Comparison of ENCODE assay signal across 8 mouse cellular contexts in the genomic region with DNA sequence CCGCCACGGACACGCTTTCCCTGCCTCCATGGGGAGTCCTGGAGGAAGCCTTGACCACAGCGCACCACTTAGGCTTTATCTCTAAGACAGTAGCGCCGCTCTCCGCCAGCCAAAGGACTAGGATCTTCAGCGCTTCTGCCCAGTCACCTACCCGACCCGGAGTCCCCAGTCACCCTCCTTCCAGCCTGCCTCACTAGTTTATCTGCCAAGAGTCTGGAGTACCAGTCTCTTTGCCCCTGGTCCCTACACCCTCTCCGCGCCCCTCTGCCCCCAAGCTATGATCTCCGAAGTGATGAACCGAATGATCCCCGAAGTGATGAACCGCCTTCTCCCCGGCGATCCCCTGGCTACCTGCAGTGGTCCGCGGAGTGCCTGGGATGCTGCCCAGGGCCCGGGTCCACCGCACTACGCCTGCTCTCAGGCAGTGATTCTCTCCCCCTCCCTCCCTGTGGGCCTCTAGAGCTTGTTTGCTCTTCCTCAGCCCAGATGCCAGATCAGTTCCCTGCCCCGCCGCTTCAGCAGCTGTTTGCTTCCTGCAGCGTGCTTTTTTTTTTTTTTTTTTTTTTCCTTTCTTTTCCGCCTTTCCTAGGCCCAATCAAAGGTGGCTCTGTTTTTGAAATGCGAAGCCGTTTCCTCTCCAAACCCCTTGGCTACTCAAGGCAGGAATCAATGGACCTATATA. TPM values are rescaled to one million over a fixed set of nuclear protein-coding genes. Genes with fewer than 3 reads are reported as not detected.
DNase-seq lines count a peak whose midpoint lies in the region; ATAC-seq and TF ChIP-seq lines count a peak whose summit lies in the region.

Gene Hapln1 (plus strand): TSS at position 592 of the 682 bp plus-strand sequence.

- peak; percentile 23 for DNase-seq in gastrocnemius, postnatal 14 days
- no peak for DNase-seq in gastrocnemius, adult 8-10 months (ENCODE audit: low spot score in 2 of 2)
- peak; percentile 58 to 65 for DNase-seq in adrenal gland, postnatal 36 days
- peak; percentile 20 to 56 for DNase-seq in frontal cortex, postnatal 10 days (ENCODE audit: low spot score in 2 of 2)
- peak; percentile 78 for DNase-seq in kidney, postnatal 0 days (ENCODE audit: low spot score)
- peak; percentile 76 for DNase-seq in neural tube, embryonic 11.5 days (ENCODE audit: low spot score)
- DNase-seq in yolk sac, embryonic 10.5 days (ENCODE audit: low spot score): peak; percentile 65

- H3K4me1 ChIP-seq in kidney, postnatal 0 days (replicated peaks; ENCODE audit: insufficient read depth, low read length): no peaks in the 10 kb centered on the region; the same call in 1 of the 2 replicates
- H3K4me1 ChIP-seq in liver, embryonic 12.5 days: peaks cover 12% of the 10 kb centered on the region; the same call in 1 of the 2 replicates
- no peaks in the 10 kb centered on the region for H3K4me1 ChIP-seq in neural tube, embryonic 11.5 days (ENCODE audit: control insufficient read depth, insufficient read depth, low read length)

- peak within 1 kb of the TSS; percentile 44 for H3K4me3 ChIP-seq in kidney, postnatal 0 days (replicated peaks; ENCODE audit: low read depth, low read length)
- H3K4me3 ChIP-seq in liver, embryonic 12.5 days: peak within 1 kb of the TSS; percentile 42
- H3K4me3 ChIP-seq in neural tube, embryonic 11.5 days (ENCODE audit: low read depth, low read length): peak within 1 kb of the TSS; percentile 42

- H3K27ac ChIP-seq in kidney, postnatal 0 days: no peak within 1 kb of the TSS
- H3K27ac ChIP-seq in liver, embryonic 12.5 days: no peak within 1 kb of the TSS
- H3K27ac ChIP-seq in neural tube, embryonic 11.5 days (ENCODE audit: low read depth, low read length): no peak within 1 kb of the TSS

- no peaks in the 10 kb centered on the region for H3K27me3 ChIP-seq in kidney, postnatal 0 days (ENCODE audit: insufficient read depth, low read length)
- H3K27me3 ChIP-seq in liver, embryonic 12.5 days (replicated peaks): peaks cover 19% of the 10 kb centered on the region
- no peaks in the 10 kb centered on the region for H3K27me3 ChIP-seq in neural tube, embryonic 11.5 days (ENCODE audit: control insufficient read depth, insufficient read depth, low read length)

- TF ChIP-seq CTCF in kidney, postnatal 0 days (IDR thresholded peaks at IDR 0.05; ENCODE audit: low read depth): peak; percentile 55

- no peaks in the 10 kb centered on the region for H3K36me3 ChIP-seq in kidney, postnatal 0 days (ENCODE audit: insufficient read depth, low read length)
- H3K36me3 ChIP-seq in liver, embryonic 12.5 days: no peaks in the 10 kb centered on the region
- H3K36me3 ChIP-seq in neural tube, embryonic 11.5 days (ENCODE audit: control insufficient read depth, insufficient read depth, low read length): no peaks in the 10 kb centered on the region

- WGBS in kidney, postnatal 0 days: under 1% methylated on average over 29 of the region's 29 CpGs
- 1% methylated on average over 29 of the region's 29 CpGs for WGBS in liver, embryonic 12.5 days (ENCODE audit: insufficient replicate concordance)
- under 1% methylated on average over 28 of the region's 29 CpGs for WGBS in neural tube, embryonic 11.5 days

- intact Hi-C loops in gastrocnemius, postnatal 14 days (cut with DNase I; ENCODE audit: low total_unique reads): no loop called here

- H3K4me2 ChIP-seq in kidney, postnatal 0 days (ENCODE audit: low read length): peak within 1 kb of the TSS; percentile 97
- H3K4me2 ChIP-seq in liver, embryonic 12.5 days: peak within 1 kb of the TSS; percentile 67
- peak within 1 kb of the TSS; percentile 75 for H3K4me2 ChIP-seq in neural tube, embryonic 11.5 days (ENCODE audit: low read depth)

- no peaks in the 10 kb centered on the region for H3K9me3 ChIP-seq in kidney, postnatal 0 days (replicated peaks; ENCODE audit: low read length)
- no peaks in the 10 kb centered on the region for H3K9me3 ChIP-seq in liver, embryonic 12.5 days (replicated peaks)
- no peaks in the 10 kb centered on the region for H3K9me3 ChIP-seq in neural tube, embryonic 11.5 days (ENCODE audit: control insufficient read depth, low read length)

- peak within 1 kb of the TSS; percentile 40; the same call in 1 of the 2 replicates for H3K9ac ChIP-seq in kidney, postnatal 0 days (ENCODE audit: low read depth, low read length)
- H3K9ac ChIP-seq in liver, embryonic 12.5 days: no peak within 1 kb of the TSS
- peak within 1 kb of the TSS; percentile 49 for H3K9ac ChIP-seq in neural tube, embryonic 11.5 days (ENCODE audit: low read length)

- peak; percentile 72; the same call in 1 of the 2 replicates for ATAC-seq in kidney, postnatal 0 days (replicated peaks; ENCODE audit: low FRiP score, low read depth)
- peak; percentile 65 for ATAC-seq in liver, embryonic 12.5 days
- peak; percentile 74 for ATAC-seq in neural tube, embryonic 11.5 days (ENCODE audit: insufficient read depth, low FRiP score, low TSS enrichment)

RNA-seq across cellular contexts. Expression of gene Hapln1, which starts in this region (rescaled TPM):
- total RNA-seq in gastrocnemius, postnatal 14 days (2021): under 1 TPM; 0.49 to 0.94 TPM
- under 1 TPM in 1 of 4 experiments, not detected in 3; 0.07 TPM for total RNA-seq in gastrocnemius, adult 8-10 months (2022)
- total RNA-seq in adrenal gland, postnatal 36 days (2021): 10 to 100 TPM in 1 of 2 experiments, 1 to 10 TPM in 1; 3.6 to 10.1 TPM
- polyA plus RNA-seq in kidney, postnatal 0 days (2015; fragmentation: Nextera tagmentation; extraction: Ambion mirVana): 2.8 and 3.7 TPM in 2 replicates
- 0.77 and 1.2 TPM in 2 replicates for polyA plus RNA-seq in liver, embryonic 12.5 days (2016; fragmentation: Nextera tagmentation; extraction: Ambion mirVana)
- 13.4 and 15.1 TPM in 2 replicates for polyA plus RNA-seq in neural tube, embryonic 11.5 days (2014; fragmentation: Nextera tagmentation; extraction: Ambion mirVana)

Comparison
In these comparisons a context has a peak if more than half of its experiments do, and no peak if none do; other contexts are left out.
1. Peak in DNase-seq in gastrocnemius, postnatal 14 days; RNA of the gene not detected or under 1 TPM.
2. DNase-seq: peak in adrenal gland, postnatal 36 days (2 of 2), frontal cortex, postnatal 10 days (2 of 2), kidney, postnatal 0 days (single experiment), neural tube, embryonic 11.5 days (single experiment) and yolk sac, embryonic 10.5 days (single experiment); none in gastrocnemius, adult 8-10 months (0 of 2).
3. Peak in every context shown above with its lines, with median percentiles within 50 percentile points of each other: ATAC-seq, H3K4me2 ChIP-seq and H3K4me3 ChIP-seq.